Mouse (Mus musculus) megakaryocyte-erythroid progenitor cell, adult 5 weeks (primary cell): ENCODE measurements around the gene Mif4gd. TPM values are rescaled to one million over a fixed set of nuclear protein-coding genes. Genes with fewer than 3 reads are reported as not detected.

ENCODE experiments used
- polyA plus RNA-seq: library from polyadenylated mRNA; stranded (reverse); fragments of >175 nt; gene quantifications from 2 replicates; pipeline ENCODE4 v1.2.3, GENCODE M21; 2012

Gene Mif4gd
- 22.9 and 27.4 TPM in 2 replicates for polyA plus RNA-seq

GRCm38 (mm10) chr11:115612410-115613137 is at the start of gene Mif4gd:
TSS of gene Mif4gd (minus strand) at chr11:115612969.

GRCm38 (mm10) chr11:115627705-115628464 is 15.1 kb upstream of the Mif4gd start, which contains the start of gene Slc25a19:
TSS of gene Slc25a19 (minus strand) at chr11:115628295.

GRCm38 (mm10) chr11:115603476-115604303 is 9.1 kb downstream of the Mif4gd start, which contains the start of the genes Mrps7 and Gga3:
TSS of gene Mrps7 (plus strand) at chr11:115603925.
TSS of gene Gga3 (minus strand) at chr11:115604051.

GRCm38 (mm10) chr11:115564064-115564809 is 48.5 kb downstream of the Mif4gd start, which contains the start of gene Nup85:
TSS of gene Nup85 (plus strand) at chr11:115564434.

Other genes starting within 250 kb of the Mif4gd start
- 0.90 and 0.91 TPM in 2 replicates for gene Hid1, start 245.2 kb downstream of the Mif4gd start, polyA plus RNA-seq
- gene Cdr2l, start 231.1 kb downstream of the Mif4gd start, polyA plus RNA-seq, result 0.11 and 0.26 TPM in 2 replicates
- 50.0 and 65.5 TPM in 2 replicates for gene Mrpl58, start 209.2 kb downstream of the Mif4gd start, polyA plus RNA-seq
- 101 and 128 TPM in 2 replicates for gene Atp5h, start 193.0 kb downstream of the Mif4gd start, polyA plus RNA-seq
- gene Kctd2, start 192.8 kb downstream of the Mif4gd start, polyA plus RNA-seq, result 19.7 and 25.1 TPM in 2 replicates
- gene Trim80, start 172.4 kb downstream of the Mif4gd start, polyA plus RNA-seq, result not detected in 2 replicates
- gene Slc16a5, start 150.5 kb downstream of the Mif4gd start, polyA plus RNA-seq, result not detected in 2 replicates
- gene Armc7, start 137.3 kb downstream of the Mif4gd start, polyA plus RNA-seq, result 54.4 and 66.0 TPM in 2 replicates
- 94.7 and 110 TPM in 2 replicates for gene Nt5c, start 121.1 kb downstream of the Mif4gd start, polyA plus RNA-seq
- gene Jpt1, start 98.6 kb downstream of the Mif4gd start, polyA plus RNA-seq, result 199 and 212 TPM in 2 replicates
- 320 and 361 TPM in 2 replicates for gene Sumo2, start 76.7 kb downstream of the Mif4gd start, polyA plus RNA-seq
- gene Nup85, start 48.5 kb downstream of the Mif4gd start, polyA plus RNA-seq, result 41.2 and 45.2 TPM in 2 replicates
- 59.0 and 61.7 TPM in 2 replicates for gene Mrps7, start 9.0 kb downstream of the Mif4gd start, polyA plus RNA-seq
- gene Gga3, start 8.9 kb downstream of the Mif4gd start, polyA plus RNA-seq, result 109 and 133 TPM in 2 replicates
- gene Slc25a19, start 15.3 kb upstream of the Mif4gd start, polyA plus RNA-seq, result 28.6 and 28.8 TPM in 2 replicates
- 87.8 and 104 TPM in 2 replicates for gene Grb2, start 95.6 kb upstream of the Mif4gd start, polyA plus RNA-seq
- 69.4 and 70.7 TPM in 2 replicates for gene Tmem94, start 152.5 kb upstream of the Mif4gd start, polyA plus RNA-seq
- gene Caskin2, start 200.7 kb upstream of the Mif4gd start, polyA plus RNA-seq, result 20.0 and 25.9 TPM in 2 replicates
- gene Tsen54, start 201.8 kb upstream of the Mif4gd start, polyA plus RNA-seq, result 86.5 and 92.0 TPM in 2 replicates
- gene Llgl2, start 211.1 kb upstream of the Mif4gd start, polyA plus RNA-seq, result 12.8 and 20.8 TPM in 2 replicates
- gene Myo15b, start 245.4 kb upstream of the Mif4gd start, polyA plus RNA-seq, result 6.0 and 7.2 TPM in 2 replicates